Mouse (Mus musculus): ENCODE measurements around the gene Il3ra. TPM values are rescaled to one million over a fixed set of nuclear protein-coding genes. Genes with fewer than 3 reads are reported as not detected.

Gene Il3ra
- polyA plus RNA-seq, 1 experiment, result 23.1 TPM

DNA sequence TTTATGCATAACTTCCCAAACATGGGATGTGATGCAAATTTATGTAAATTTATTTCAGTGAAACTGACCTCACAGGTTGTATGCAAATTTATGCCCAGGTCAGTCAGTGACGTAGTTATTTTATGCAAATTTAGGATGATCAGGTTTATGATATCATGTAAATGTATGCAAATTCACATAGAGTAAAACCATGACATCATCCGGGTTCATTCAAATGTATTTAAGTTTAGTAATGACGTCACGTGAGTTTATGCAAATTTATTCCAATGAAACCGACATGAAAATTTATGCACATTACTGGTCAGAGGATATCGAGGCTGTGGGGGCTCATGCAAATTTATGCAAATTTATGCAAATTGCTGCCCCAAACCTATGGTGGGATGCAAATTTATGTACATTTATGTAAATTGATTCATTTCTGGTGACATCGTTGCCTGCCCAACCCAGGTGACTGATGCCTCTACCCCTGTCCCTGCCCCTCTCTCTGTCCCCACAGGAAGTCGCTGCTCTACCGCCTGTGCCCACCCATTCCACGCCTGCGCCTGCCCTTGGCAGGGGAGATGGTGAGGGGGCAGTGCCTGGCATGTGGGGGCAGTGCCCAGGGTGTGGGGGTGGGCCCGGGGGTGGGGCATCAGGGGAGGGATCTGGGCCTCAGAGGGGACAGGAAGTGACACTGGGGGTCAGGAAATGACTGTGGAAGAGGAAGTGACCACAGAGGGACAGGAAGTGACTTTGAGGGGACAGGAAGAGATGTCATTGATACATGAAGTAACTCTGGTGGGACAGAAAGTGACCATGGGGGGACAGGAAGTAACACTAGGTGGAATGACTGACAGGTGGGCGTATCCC, 8.7 kb downstream of the Il3ra start:
- DNase-seq (ENCODE audit: low spot score), result no peak

DNA sequence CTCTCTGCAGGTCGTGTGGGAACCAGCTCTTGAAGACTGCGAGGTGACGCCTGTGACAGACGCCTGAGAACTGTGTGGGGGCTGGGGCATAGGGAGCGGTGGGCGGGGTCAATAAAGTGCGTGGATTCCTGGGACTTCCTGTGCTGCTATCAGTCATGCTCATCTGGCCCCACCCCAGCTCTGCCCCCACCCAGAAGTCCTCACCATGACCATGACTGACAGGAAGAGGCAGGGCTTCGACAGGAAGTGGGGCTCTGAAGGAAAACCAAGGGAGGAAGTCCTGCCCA, 9.2 kb downstream of the Il3ra start:
- no peak for DNase-seq (ENCODE audit: low spot score)

DNA sequence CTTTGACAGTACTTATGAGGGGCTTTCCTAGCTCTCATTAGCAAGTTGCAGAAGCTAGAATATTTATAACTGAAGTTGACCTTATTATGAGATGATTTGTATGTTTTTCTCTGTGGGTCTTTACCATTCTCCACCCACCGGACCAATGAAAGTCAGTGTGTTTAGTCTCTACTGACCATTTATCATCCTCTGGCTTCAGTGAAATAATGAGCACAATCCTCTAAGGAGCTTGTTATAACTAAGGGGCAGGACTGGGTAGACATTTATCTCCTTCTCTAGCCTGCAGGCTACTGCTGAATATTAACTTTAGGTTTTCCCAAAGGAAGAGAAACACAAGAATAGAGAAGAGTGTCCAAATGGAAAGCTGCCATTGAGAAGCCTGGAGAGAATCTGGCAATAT, 49.5 kb downstream of the Il3ra start:
- no peak for DNase-seq (ENCODE audit: low spot score)

DNA sequence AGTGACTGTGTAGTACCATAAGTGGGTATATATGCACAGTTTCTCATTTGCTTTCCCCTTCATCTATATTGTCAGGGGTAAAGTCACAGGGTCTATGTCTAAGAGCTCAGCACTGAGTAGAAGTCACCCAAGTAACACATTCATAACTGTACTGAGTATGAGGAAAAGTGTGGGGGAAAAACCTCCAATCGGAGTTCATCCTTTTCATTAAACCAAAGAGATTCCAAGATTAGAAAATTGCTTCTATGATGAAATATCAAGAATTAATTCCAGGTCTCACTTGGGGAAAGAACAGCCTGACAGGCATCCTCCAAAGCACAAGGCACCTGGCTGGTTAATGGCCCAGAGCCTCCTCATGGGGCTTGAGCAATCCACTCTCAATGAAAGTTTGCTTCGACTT, 54.9 kb downstream of the Il3ra start, which contains the start of gene Olfr721-ps1:
TSS of gene Olfr721-ps1 (plus strand) at position 301 of the 400 bp plus-strand sequence.
- DNase-seq (ENCODE audit: low spot score), result no peak

Other genes with a start within 250 kb of the Il3ra start
- 85.1 and 90.7 TPM in 2 replicates for gene Psmd6, start 225.3 kb upstream of the Il3ra start, polyA plus RNA-seq (2012; rRNA removed)
- gene Olfr720, start 159.4 kb upstream of the Il3ra start, polyA plus RNA-seq (2012; rRNA removed), result not detected in 2 replicates
- not detected in 2 replicates for gene Olfr31, start 23.4 kb upstream of the Il3ra start, polyA plus RNA-seq (2012; rRNA removed)
- not detected in 2 replicates for gene Olfr721-ps1, start 55.0 kb downstream of the Il3ra start, polyA plus RNA-seq (2012; rRNA removed)

All from urinary bladder, adult 2 months (tissue).